Mouse (Mus musculus) 3T3-L1 (cell line): Measurements from ENCODE around the gene BC004004.

Experiments used
- DNase-seq: peaks from one replicate; pipeline ENCODE4 v3.0.0-alpha.2; 2015; ENCODE audit warnings: low read depth, low spot score

The BC004004 gene

DNA sequence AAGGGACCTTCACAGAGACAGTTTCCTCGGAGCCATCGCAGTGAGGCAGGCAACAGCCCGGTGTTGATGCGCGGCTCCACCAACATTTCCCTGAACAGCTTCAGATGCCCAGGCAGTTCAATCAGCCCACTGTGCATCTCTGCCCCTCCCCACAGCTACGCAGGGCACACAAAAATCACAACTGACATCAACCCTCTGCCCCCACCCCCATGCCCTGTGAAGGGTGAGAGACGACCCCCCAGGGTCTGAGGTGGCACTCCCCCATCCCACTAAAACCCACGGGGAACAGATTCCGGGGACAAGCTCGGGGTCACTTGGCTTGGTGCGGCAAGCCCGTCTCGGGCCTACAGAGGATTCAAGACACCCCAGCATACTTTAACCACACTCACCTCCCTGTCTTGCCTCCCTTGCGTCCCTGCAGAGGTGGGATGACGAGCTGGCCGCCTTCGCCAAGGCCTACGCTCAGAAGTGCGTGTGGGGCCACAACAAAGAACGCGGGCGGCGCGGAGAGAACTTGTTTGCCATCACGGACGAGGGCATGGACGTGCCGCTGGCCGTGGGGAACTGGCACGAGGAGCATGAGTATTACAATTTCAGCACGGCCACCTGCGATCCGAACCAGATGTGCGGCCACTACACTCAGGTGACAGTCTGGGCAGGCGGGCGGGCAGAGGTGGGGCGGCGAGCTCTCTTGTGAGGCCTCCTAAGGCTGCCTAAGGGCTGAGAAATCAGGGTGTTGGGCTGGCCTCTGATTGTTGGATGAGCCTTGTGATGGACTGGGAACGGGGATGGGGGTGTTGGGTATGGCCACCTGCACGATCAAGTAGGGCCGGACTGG, 53.4 kb downstream of the BC004004 start:
- no peak for DNase-seq

DNA sequence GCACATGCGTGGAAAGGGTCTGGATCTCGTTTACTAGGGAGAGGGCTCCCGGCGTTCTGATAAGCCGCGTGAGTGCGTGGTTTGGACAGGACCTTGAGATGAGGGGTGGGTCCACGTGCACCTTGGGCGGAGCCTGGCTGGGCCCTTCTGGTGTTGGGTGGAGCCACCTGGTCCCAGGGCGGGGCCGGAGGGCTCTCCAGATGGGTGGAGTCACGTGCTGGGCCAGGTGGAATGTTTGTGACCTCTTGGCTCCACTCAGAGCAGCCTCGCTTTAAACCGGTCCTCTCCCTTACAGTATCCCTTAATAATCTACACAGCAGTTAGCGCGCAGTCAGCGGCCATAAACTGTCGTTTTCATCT, 54.0 kb downstream of the BC004004 start:
- no peak for DNase-seq

GRCm38 (mm10) chr17:29323625-29324024, 55.0 kb downstream of the BC004004 start:
- no peak for DNase-seq

DNA sequence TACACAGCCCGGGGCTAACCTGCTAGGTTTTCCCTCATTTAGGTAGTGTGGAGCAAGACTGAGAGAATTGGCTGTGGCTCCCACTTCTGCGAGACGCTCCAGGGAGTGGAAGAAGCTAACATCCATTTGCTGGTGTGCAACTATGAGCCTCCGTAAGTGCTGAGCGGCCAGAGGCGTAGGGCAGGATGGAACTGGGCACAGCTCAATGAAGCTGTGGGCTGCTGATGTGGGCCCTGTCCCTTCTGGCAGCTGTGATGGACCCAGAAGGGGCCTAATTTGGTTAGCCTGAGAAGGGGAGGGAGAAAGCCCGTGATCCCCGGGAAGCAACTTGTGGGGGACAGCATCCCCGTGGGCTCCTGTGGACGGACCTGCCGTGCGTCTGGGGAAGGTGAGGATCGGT, 57.2 kb downstream of the BC004004 start:
- no peak for DNase-seq

DNA sequence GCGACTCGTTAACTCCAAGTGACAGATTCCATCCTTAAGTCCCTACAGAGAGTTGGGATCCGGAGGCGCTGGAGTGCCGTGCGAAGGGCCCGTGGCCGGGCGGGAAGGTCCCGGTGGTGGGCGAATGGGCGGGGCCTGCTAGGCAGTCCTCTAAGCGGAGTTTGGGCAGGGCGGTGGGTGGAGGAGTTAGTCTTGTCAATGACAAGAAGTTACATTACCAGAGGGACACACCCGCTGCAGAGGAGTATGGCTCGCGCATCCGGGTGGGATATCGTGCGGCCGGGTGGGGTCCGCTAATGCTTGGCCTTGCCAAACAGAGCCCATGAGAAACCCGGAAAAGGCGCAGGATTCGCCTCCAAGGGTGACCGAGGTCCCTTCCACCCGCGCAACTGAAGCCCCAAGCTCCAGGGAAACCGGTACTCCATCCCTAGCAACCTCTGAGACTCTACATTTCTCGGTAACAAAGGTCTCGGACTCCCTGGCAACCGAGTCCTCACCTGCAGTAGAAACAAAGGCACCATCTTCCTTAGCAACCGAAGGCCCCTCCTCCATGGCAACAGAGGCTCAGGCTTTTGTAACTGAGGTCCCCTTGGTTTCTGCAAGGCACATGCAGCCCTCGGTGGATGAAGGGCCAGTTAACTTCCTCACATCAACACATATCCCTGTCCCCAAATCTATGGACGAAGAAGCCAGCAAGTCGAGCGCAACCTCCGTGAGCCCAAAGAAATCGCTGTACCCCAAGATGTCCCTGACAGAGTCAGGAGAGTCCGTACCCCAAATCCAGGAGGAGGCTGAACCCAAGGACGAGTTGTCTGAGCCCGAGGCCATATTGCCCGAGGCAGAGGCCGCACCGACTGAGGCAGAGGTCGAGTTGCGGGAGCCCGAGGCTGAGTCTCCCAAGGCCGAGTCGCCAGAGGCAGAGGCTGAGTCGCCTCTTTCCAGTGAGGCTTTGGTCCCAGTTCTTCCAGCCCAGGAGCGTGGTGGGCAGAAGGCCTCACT, 58.2 kb downstream of the BC004004 start:
- no peak for DNase-seq

GRCm38 (mm10) chr17:29327691-29328090, 59.1 kb downstream of the BC004004 start:
- DNase-seq: no peak

DNA sequence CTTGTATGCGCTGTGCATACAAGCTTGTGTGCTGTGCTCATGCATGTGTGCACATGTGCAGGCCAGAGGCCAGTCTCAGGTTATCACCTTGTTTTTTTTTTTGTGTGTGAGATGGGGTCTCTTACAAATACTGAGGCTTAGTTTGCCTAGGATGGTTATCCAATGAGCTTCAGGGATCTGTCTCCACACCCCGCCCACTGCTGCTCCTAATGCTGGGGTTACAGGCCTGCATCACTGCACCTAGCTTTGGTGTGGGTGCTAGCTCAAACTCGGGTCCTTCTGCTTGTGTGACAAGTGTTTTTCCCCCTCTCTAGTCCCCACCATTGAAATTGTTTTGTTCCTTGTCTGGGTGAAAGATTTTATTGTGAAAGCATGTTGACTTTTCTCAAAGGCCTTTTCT, 61.6 kb downstream of the BC004004 start:
- DNase-seq: no peak

DNA sequence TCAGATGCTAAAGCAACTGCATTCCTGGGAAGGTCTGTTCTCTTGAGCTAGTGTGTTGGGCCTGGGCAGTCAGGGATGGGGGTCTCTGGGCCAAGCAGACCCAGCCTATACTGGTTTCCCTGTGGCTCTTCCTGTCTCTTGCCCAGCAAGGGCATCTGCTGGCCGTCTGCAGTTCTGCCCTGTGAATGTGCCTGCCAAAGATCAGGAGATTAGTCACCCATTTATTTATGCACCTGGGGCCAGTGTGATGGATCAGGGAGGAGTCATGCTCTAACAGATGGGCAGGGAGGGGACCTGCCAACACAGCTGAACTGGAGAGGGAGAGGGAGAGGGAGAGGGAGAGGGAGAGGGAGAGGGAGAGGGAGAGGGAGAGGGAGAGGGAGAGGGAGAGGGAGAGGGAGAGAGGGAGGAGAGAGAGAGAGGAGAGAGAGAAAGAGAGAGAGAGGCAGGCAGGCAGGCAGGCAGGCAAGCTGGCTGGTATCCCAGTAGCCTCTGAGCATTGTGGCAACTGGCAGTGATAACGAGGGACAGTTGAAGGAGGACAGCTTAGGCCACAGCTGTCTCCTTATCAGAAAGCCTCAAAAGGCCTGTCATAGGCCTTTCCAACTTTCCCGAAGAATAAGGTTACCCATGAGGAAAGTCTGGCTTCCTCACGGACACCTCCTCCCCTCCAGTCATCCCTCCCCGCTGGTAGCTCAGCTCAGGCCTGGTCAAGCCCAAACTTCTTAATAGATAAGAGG, 62.3 kb downstream of the BC004004 start:
- peak; percentile 91 for DNase-seq

DNA sequence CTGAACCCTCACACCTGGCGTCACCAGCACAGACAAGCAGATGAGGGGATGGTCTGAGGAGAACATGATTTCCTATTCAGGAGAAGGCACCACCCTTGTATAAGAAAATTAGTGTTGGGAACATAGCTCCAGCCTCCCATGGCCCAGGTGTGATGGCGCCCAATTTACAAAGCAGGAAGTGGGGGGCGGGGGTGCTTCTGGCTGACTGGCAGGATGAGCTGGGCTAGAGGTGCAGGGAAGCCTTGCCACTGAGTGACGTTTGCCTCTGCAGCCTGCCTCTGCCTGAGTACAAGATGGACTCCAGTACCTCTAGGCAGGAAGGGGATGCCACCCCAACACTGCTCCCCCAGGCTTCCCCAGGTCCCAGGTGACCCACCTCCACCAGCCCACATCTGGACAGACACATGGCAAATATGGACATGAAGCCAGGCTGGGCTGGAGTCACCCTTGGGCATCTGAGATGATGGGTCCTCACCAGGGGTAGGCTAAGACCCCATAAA, 63.6 kb downstream of the BC004004 start:
- DNase-seq: no peak

DNA sequence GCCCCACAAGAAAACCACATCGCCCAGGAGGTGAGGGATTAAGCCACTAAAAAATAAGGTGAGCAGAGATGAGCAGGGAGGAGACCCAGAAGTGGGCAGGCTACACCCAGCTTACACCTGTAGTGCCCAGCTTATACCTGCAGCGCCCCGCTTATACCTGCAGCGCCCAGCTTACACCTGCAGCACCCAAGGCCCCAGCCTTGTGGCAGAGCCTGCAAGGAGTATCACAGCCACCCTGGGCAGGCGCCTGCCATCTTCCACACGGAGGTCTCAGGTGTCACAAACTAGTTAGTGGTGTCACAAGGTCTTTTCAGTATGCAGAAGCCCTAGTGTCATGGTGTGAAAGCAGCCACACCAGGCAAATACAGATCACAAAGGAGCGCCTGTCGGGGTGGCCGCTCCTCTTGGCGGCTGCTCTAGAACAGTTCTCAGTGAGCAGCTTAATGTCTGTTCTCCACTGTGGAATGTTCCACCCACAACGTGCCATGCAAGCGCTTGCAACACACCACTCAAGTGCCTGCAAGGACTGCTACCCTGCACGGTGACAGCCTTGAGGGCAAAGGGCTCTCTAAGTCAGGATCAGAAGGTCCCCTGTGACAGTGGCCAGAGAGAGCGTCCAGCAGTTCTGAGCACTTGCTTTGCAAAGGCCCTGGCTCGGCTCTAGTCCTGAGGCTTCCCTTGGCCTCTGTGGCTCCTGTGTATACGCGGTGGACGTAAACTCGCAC, 67.8 kb downstream of the BC004004 start:
- no peak for DNase-seq

DNA sequence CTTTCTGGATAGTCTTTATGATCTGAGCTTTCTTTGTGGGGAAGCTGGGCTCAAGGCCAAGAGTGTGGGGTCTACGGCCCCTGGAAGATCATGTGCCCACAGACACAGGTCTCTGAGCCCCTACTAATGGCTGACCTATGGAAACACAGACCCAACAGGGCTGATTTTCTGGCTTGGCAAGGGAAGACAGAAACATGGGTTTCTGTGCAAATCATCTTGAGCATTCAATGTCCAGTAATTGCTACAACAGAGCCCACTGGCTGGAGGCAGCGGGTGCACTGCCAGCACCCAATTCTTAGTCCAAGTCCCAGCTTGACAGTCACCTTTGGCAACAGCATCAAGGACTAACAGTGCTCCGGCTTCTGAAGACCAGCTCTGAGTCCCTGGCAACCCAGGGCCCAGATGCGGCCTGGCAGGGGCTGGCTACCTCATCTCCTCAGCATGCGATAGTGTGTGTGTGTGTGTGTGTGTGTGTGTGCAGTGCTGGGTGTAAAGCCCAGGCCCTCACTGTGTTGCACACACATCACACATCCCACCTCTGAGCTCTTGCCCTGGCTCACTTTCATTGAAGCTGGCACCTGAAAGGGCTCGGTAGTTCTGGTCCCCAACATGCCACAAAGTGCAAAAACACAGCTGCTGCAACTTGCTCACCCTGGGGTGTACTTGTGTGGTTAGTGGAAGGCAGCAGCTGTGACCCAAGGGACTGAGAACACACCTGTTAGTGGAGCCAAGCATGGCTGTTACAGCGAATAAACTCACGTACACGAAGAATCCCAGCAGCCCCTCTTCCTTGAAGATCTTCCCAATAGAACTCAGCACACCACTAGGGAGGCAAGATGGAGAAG, 69.6 kb downstream of the BC004004 start:
- no peak for DNase-seq

DNA sequence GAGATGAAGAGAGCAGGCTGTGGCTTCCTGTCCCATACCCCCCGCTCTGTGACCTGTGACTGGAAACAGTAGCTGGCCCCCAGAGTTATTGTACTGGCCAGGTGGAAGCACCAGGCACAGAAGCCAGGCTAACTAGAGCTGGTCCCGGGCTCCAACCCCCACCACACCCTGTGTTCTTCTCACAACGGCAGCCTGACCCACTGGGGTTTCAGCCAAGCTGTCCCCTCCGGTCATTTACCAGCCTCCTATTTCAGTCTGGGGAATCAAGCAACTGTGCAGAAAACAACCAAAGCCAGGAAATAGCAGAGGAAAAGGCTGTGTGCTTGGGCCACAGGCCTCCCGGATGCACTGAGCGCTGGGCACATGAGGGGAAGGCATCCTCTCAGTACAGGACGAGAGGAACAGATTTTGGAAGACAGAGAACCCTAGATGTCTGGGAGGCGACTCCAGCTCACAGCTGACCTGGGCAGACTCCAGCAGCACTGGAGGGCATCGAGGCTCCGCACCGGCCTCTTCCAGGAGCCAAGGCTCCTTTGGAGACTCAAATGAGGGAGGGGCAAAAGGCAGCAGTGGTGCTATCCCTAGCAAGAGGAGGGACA, 70.7 kb downstream of the BC004004 start:
- no peak for DNase-seq

GRCm38 (mm10) chr17:29340406-29341261, 72.0 kb downstream of the BC004004 start:
- DNase-seq: peak; percentile 46

- peak; percentile 61 for DNase-seq
Observed at GRCm38 (mm10) chr17:29341591-29342003, 73.0 kb downstream of the BC004004 start.

DNA sequence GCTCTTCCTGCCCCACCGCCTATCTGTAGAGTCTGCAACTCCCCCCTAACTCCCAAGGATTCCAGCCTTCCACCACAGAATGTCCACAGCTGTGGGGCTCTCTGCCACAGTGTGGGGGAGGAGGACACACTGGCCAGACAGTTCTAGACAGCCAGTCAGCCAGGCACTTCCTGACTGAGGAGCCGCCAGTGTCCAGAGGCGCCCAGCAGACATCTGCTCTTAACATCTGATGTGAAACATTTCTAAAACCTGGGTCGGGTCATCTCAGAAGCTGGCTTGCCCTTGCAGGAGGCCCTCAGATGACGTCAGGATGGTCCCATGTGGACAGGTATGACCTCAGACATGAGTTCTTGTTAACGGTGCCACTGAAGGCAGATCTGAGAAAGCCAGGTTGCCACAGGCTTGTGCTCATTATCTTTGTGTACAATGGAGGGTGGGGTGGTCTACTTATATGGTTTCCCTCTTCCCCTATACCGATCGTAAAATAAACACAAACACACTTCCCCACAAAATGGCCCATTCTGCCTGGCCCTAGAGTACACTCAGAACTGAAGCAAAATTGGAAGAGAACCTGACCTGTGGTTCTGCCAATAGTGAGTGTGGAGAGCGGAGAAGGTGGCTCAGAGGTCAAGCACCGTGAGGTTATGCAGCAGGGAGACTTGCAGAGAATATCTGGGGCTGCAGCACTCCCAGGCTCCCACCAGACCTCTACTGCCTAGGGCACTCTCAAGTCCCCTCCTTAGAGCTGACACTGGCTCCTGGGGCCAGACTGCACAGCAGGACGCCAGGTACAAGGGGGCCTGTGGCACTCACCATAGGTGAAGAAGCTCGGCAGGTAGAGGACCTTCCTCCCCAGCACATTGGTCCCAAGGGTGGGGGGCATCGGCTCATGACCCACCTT, 73.7 kb downstream of the BC004004 start:
- DNase-seq: peak; percentile 72

DNA sequence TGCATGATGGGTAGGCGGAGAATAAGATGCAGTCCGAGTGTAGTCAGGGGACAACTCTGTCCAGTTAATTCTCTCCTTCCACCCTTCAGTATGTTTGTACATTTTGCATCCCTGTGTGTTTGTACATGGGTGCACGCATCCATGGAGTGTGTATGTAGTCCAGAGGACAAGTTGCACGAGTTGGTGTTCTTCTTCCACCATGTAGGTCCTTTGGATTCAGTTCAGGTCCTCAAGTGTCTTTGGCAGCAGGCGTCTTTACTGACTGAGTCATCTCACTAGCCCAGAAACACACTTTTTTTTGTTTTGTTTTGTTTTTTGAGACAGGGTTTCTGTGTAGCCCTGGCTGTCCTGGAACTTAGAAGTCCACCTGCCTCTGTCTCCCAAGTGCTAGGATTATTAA, 74.7 kb downstream of the BC004004 start:
- DNase-seq: peak; percentile 51

GRCm38 (mm10) chr17:29345272-29345671, 76.7 kb downstream of the BC004004 start:
- no peak for DNase-seq
